Mouse (Mus musculus): ENCODE data around the gene Smyd3.

The Smyd3 gene

GRCm38 (mm10) chr1:179539887-179540286 is 22.0 kb upstream of the Smyd3 start:
- in situ Hi-C loops (cut with MboI; ENCODE audit: unreplicated experiment in 2 of 2): loop anchor here in 1 of 2 experiments (25.0 kb wide), 1 partner anchor 1203 kb away; the partner anchor contains the start of gene Hnrnpu

GRCm38 (mm10) chr1:179539054-179539453 is 21.2 kb upstream of the Smyd3 start:
- in situ Hi-C loops (cut with MboI; ENCODE audit: unreplicated experiment in 2 of 2): loop anchor here in 1 of 2 experiments (25.0 kb wide), 1 partner anchor 1202 kb away; the partner anchor contains the start of gene Hnrnpu

GRCm38 (mm10) chr1:179519901-179520300 is 2.1 kb upstream of the Smyd3 start:
- in situ Hi-C loops (cut with MboI; ENCODE audit: unreplicated experiment in 2 of 2): loop anchor here in 1 of 2 experiments (25.0 kb wide), 1 partner anchor 692 kb away; no protein-coding TSS in a partner anchor

- in situ Hi-C loops (cut with MboI; ENCODE audit: unreplicated experiment in 2 of 2): loop anchor here in 1 of 2 experiments (25.0 kb wide), 1 partner anchor 695 kb away; no protein-coding TSS in a partner anchor
Measured at GRCm38 (mm10) chr1:179516941-179517712, 714 bp downstream of the Smyd3 start.

- in situ Hi-C loops (cut with MboI; ENCODE audit: unreplicated experiment in 2 of 2): loop anchor here in 1 of 2 experiments (25.0 kb wide), 1 partner anchor 700 kb away; no protein-coding TSS in a partner anchor
Measured at GRCm38 (mm10) chr1:179511895-179512294, 5.9 kb downstream of the Smyd3 start.

- in situ Hi-C loops (cut with MboI; ENCODE audit: unreplicated experiment in 2 of 2): loop anchor here in 1 of 2 experiments (25.0 kb wide), 1 partner anchor 702 kb away; no protein-coding TSS in a partner anchor
Measured at GRCm38 (mm10) chr1:179510546-179511340, 7.1 kb downstream of the Smyd3 start.

- in situ Hi-C loops (cut with MboI; ENCODE audit: unreplicated experiment in 2 of 2): loop anchor here in 1 of 2 experiments (10.0 to 25.0 kb wide), 2 partner anchors 338 to 706 kb away; no protein-coding TSS in a partner anchor
Measured at GRCm38 (mm10) chr1:179506530-179507315, 11.1 kb downstream of the Smyd3 start.

- in situ Hi-C loops (cut with MboI; ENCODE audit: unreplicated experiment in 2 of 2): loop anchor here (5.0 to 25.0 kb wide), 4 partner anchors 120 to 710 kb away; no protein-coding TSS in a partner anchor
Measured at GRCm38 (mm10) chr1:179502565-179502964, 15.3 kb downstream of the Smyd3 start.

- in situ Hi-C loops (cut with MboI; ENCODE audit: unreplicated experiment in 2 of 2): loop anchor here (25.0 kb wide), 2 partner anchors 1562 to 1787 kb away; no protein-coding TSS in a partner anchor
Measured at GRCm38 (mm10) chr1:179499257-179499656, 18.6 kb downstream of the Smyd3 start.

- in situ Hi-C loops (cut with MboI; ENCODE audit: unreplicated experiment in 2 of 2): loop anchor here (25.0 kb wide), 2 partner anchors 1556 to 1781 kb away; no protein-coding TSS in a partner anchor
Measured at GRCm38 (mm10) chr1:179492908-179493307, 24.9 kb downstream of the Smyd3 start.

GRCm38 (mm10) chr1:179488520-179488919 is 29.3 kb downstream of the Smyd3 start:
- in situ Hi-C loops (cut with MboI; ENCODE audit: unreplicated experiment in 2 of 2): loop anchor here (25.0 kb wide), 2 partner anchors 1551 to 1776 kb away; no protein-coding TSS in a partner anchor

- in situ Hi-C loops (cut with MboI; ENCODE audit: unreplicated experiment in 2 of 2): loop anchor here (25.0 kb wide), 2 partner anchors 1551 to 1776 kb away; no protein-coding TSS in a partner anchor
Measured at GRCm38 (mm10) chr1:179487990-179488389, 29.9 kb downstream of the Smyd3 start.

GRCm38 (mm10) chr1:179487238-179487637 is 30.6 kb downstream of the Smyd3 start:
- in situ Hi-C loops (cut with MboI; ENCODE audit: unreplicated experiment in 2 of 2): loop anchor here (25.0 kb wide), 2 partner anchors 1550 to 1775 kb away; no protein-coding TSS in a partner anchor

- in situ Hi-C loops (cut with MboI; ENCODE audit: unreplicated experiment in 2 of 2): loop anchor here (25.0 kb wide), 2 partner anchors 1549 to 1774 kb away; no protein-coding TSS in a partner anchor
Measured at GRCm38 (mm10) chr1:179485784-179486540, 31.9 kb downstream of the Smyd3 start.

GRCm38 (mm10) chr1:179480862-179481261 is 37.0 kb downstream of the Smyd3 start:
- in situ Hi-C loops (cut with MboI; ENCODE audit: unreplicated experiment in 2 of 2): loop anchor here (25.0 kb wide), 2 partner anchors 1544 to 1769 kb away; no protein-coding TSS in a partner anchor

- in situ Hi-C loops (cut with MboI; ENCODE audit: unreplicated experiment in 2 of 2): loop anchor here (5.0 to 25.0 kb wide), 7 partner anchors 950 to 1765 kb away; partner anchors contain the start of gene Kif26b (in 2 of the 2)
Measured at GRCm38 (mm10) chr1:179477157-179477902, 40.5 kb downstream of the Smyd3 start.

- in situ Hi-C loops (cut with MboI; ENCODE audit: unreplicated experiment in 2 of 2): loop anchor here (5.0 to 25.0 kb wide), 7 partner anchors 949 to 1764 kb away; partner anchors contain the start of gene Kif26b (in 2 of the 2)
Measured at GRCm38 (mm10) chr1:179476461-179477156, 41.2 kb downstream of the Smyd3 start.

Data from v-Abl transformed pro-B cells (cell line).